Mouse (Mus musculus) heart, postnatal 0 days (tissue): ENCODE measurements around the gene Capza2.

Experiments
- CTCF ChIP-seq: IDR thresholded peaks from 2 replicates; pipeline ENCODE4 v1.5.1; 2016; ENCODE audit warnings: antibody characterized with exemption, control low read depth, low read depth
- EP300 ChIP-seq: IDR thresholded peaks from 2 replicates; pipeline ENCODE4 v1.6.1; 2016; ENCODE audit warnings: antibody characterized with exemption, low read depth

- TF ChIP-seq CTCF (no peak), EP300 (no peak)
These were observed 19.0 kb downstream of the Capza2 start for GRCm38 (mm10) chr6:17655080-17655479.
